Mouse (Mus musculus) midbrain, embryonic 13.5 days (tissue): ENCODE results near the gene Cblc. TPM values are rescaled to one million over a fixed set of nuclear protein-coding genes. Genes with fewer than 3 reads are reported as not detected.
A peak's percentile ranks its signal among the peaks of the same experiment; 100 is the strongest.
"Not testable (repeated sequence)": the region's sequence is repeated elsewhere in the genome, so short reads cannot be mapped to it uniquely, and the experiment has no call there.

Source experiments
- ATAC-seq: fragments of 200-750 bp; cut with Nextera tagmentation; 2 replicates; pipeline ENCODE4 v1.8.0; 2017; ENCODE audit warnings: mild to moderate bottlenecking, moderate TSS enrichment, moderate library complexity
- H3K27ac ChIP-seq: fragments of 300-500 bp; sonication (generic); 2 replicates; pipeline ENCODE4 v1.5.1; 2015; ENCODE audit warnings: inconsistent platforms, mild to moderate bottlenecking, moderate library complexity
- H3K27me3 ChIP-seq: fragments of 300-500 bp; sonication (generic); 2 replicates; pipeline ENCODE4 v1.6.1; 2015; ENCODE audit warnings: mild to moderate bottlenecking, inconsistent platforms
- H3K36me3 ChIP-seq: fragments of 300-500 bp; sonication (generic); 2 replicates; pipeline ENCODE4 v1.6.1; 2015; ENCODE audit warnings: mild to moderate bottlenecking, inconsistent platforms
- H3K4me1 ChIP-seq: fragments of 300-500 bp; sonication (generic); replicated peaks from 2 replicates; pipeline ENCODE4 v1.6.1; 2015; ENCODE audit warnings: inconsistent platforms
- H3K4me2 ChIP-seq: fragments of 300-500 bp; sonication (generic); replicated peaks from 2 replicates; pipeline ENCODE4 v1.6.1; 2015; ENCODE audit warnings: moderate library complexity, mild to moderate bottlenecking, inconsistent platforms
- H3K4me3 ChIP-seq: fragments of 300-500 bp; sonication (generic); replicated peaks from 2 replicates; pipeline ENCODE4 v1.5.1; 2015; ENCODE audit warnings: mild to moderate bottlenecking, inconsistent platforms
- H3K9ac ChIP-seq: fragments of 300-500 bp; sonication (generic); replicated peaks from 2 replicates; pipeline ENCODE4 v1.6.1; 2015; ENCODE audit warnings: mild to moderate bottlenecking, inconsistent platforms
- H3K9me3 ChIP-seq: fragments of 300-500 bp; sonication (generic); 2 replicates; pipeline ENCODE4 v1.6.1; 2016; ENCODE audit warnings: mild to moderate bottlenecking, inconsistent platforms
- WGBS: fragments of 180-500 bp; shearing (Covaris S2); methylation state at CpG from one replicate; pipeline ENCODE4 v1.1.7; 2015; 5-methylcytosine and 5-hydroxymethylcytosine counted together
- polyA plus RNA-seq: library from polyadenylated mRNA; unstranded; fragments of >200 nt; fragmentation: Nextera tagmentation; extraction: Ambion mirVana; gene quantifications from 2 replicates; pipeline ENCODE4 v1.2.1, GENCODE M21; 2015

Cblc gene
- polyA plus RNA-seq, 1 experiment from 2014 or later: 0.32 TPM

GRCm38 (mm10) chr7:19792701-19793630, 3.6 kb downstream of the Cblc start:
- Histone ChIP-seq H3K27ac (no peak overlapping the region), H3K36me3 (no peaks in the 10 kb centered on the region), H3K4me3 (no peak overlapping the region), H3K27me3 (peaks cover 38% of the 10 kb centered on the region), H3K9ac (no peak overlapping the region), H3K4me1 (peaks cover 8% of the 10 kb centered on the region), H3K9me3 (no peaks in the 10 kb centered on the region), H3K4me2 (no peak overlapping the region)
- WGBS: 86% methylated on average over 19 of the region's 19 CpGs
- no peak for ATAC-seq

- not testable (repeated sequence) for H3K9ac ChIP-seq, ATAC-seq, H3K4me2 ChIP-seq, H3K4me1 ChIP-seq, H3K4me3 ChIP-seq, H3K36me3 ChIP-seq, H3K27ac ChIP-seq, H3K9me3 ChIP-seq
- 82% methylated on average over 2 of the region's 2 CpGs for WGBS
- H3K27me3 ChIP-seq: peaks cover 26% of the 10 kb centered on the region
Observed at GRCm38 (mm10) chr7:19791504-19791903, 5.1 kb downstream of the Cblc start.

- H3K4me1 ChIP-seq: peaks cover 4% of the 10 kb centered on the region
- H3K9me3 ChIP-seq: no peaks in the 10 kb centered on the region
- H3K27me3 ChIP-seq: peaks cover 12% of the 10 kb centered on the region; the same call in 1 of the 2 replicates
- H3K27ac ChIP-seq: no peak overlapping the region
- H3K9ac ChIP-seq: peak overlapping the region; percentile 48; the same call in 1 of the 2 replicates
- H3K4me3 ChIP-seq: peak overlapping the region; percentile 32
- peak; percentile 73 for ATAC-seq
- under 1% methylated on average over 19 of the region's 19 CpGs for WGBS
- H3K4me2 ChIP-seq: peak overlapping the region; percentile 62
- no peaks in the 10 kb centered on the region for H3K36me3 ChIP-seq
Observed at GRCm38 (mm10) chr7:19789904-19790347, 6.7 kb downstream of the Cblc start.

GRCm38 (mm10) chr7:19785874-19786458, 10.6 kb downstream of the Cblc start:
- no peak for ATAC-seq
- Histone ChIP-seq H3K27me3 (peaks cover 8% of the 10 kb centered on the region; the same call in 1 of the 2 replicates), H3K4me1 (peaks cover 4% of the 10 kb centered on the region), H3K4me3 (no peak overlapping the region), H3K36me3 (no peaks in the 10 kb centered on the region), H3K9ac (no peak overlapping the region), H3K4me2 (no peak overlapping the region), H3K27ac (no peak overlapping the region), H3K9me3 (no peaks in the 10 kb centered on the region)
- 46% methylated on average over 12 of the region's 12 CpGs for WGBS

GRCm38 (mm10) chr7:19784764-19785535, 11.7 kb downstream of the Cblc start:
- Histone ChIP-seq H3K36me3 (no peaks in the 10 kb centered on the region), H3K9ac (no peak overlapping the region), H3K9me3 (no peaks in the 10 kb centered on the region), H3K27ac (no peak overlapping the region), H3K27me3 (no peaks in the 10 kb centered on the region), H3K4me1 (peaks cover 3% of the 10 kb centered on the region), H3K4me2 (no peak overlapping the region), H3K4me3 (no peak overlapping the region)
- ATAC-seq: no peak
- WGBS: 41% methylated on average over 11 of the region's 11 CpGs

GRCm38 (mm10) chr7:19783630-19784029, 13.0 kb downstream of the Cblc start:
- ATAC-seq: no peak
- Histone ChIP-seq H3K36me3 (no peaks in the 10 kb centered on the region), H3K9ac (no peak overlapping the region), H3K9me3 (no peaks in the 10 kb centered on the region), H3K27me3 (no peaks in the 10 kb centered on the region), H3K4me1 (no peaks in the 10 kb centered on the region), H3K4me3 (no peak overlapping the region), H3K4me2 (no peak overlapping the region), H3K27ac (no peak overlapping the region)
- WGBS: 78% methylated on average over 8 of the region's 8 CpGs

DNA sequence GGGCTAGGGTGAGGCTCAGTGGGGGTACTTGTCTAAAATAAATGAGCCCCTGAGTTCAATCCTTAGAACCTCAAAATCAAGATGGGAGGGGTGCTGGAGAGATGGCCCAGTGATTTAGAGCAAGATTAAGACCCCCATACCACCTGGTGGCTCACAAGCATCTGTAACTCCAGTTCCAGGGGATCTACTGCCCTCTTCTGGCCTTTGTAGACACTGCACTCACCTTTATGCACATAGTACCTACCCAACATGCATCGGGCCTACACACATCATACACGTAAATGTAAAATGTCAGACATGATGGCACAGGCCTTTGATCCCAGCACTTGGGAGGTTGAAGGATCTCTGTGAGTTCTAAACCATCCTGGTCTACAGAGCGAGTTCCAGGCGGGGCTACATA, 14.0 kb downstream of the Cblc start:
- no peak overlapping the region for H3K4me2 ChIP-seq
- 95% methylated on average over 4 of the region's 4 CpGs for WGBS

GRCm38 (mm10) chr7:19781741-19782140, 14.9 kb downstream of the Cblc start:
- Histone ChIP-seq H3K9ac (no peak overlapping the region), H3K27me3 (no peaks in the 10 kb centered on the region), H3K4me3 (no peak overlapping the region), H3K36me3 (no peaks in the 10 kb centered on the region), H3K4me1 (no peaks in the 10 kb centered on the region), H3K4me2 (no peak overlapping the region), H3K9me3 (no peaks in the 10 kb centered on the region; the same call in 1 of the 2 replicates), H3K27ac (no peak overlapping the region)
- WGBS: 92% methylated on average over 7 of the region's 7 CpGs
- no peak for ATAC-seq

More for the DNA sequence above, 14.0 kb downstream of the Cblc start:
- Histone ChIP-seq H3K4me3 (no peak overlapping the region), H3K4me1 (no peaks in the 10 kb centered on the region), H3K36me3 (no peaks in the 10 kb centered on the region), H3K9ac (no peak overlapping the region), H3K9me3 (no peaks in the 10 kb centered on the region; the same call in 1 of the 2 replicates), H3K27me3 (no peaks in the 10 kb centered on the region), H3K27ac (no peak overlapping the region)
- no peak for ATAC-seq

GRCm38 (mm10) chr7:19779903-19780302, 16.7 kb downstream of the Cblc start:
- Histone ChIP-seq H3K27ac (no peak overlapping the region), H3K27me3 (no peaks in the 10 kb centered on the region), H3K4me1 (no peaks in the 10 kb centered on the region), H3K4me2 (no peak overlapping the region), H3K9me3 (no peaks in the 10 kb centered on the region; the same call in 1 of the 2 replicates), H3K36me3 (no peaks in the 10 kb centered on the region), H3K9ac (no peak overlapping the region), H3K4me3 (no peak overlapping the region)
- whole genome bisulfite sequencing: 83% methylated on average over 4 of the region's 4 CpGs
- no peak for ATAC-seq

GRCm38 (mm10) chr7:19778645-19779044, 18.0 kb downstream of the Cblc start:
- Histone ChIP-seq H3K27me3 (no peaks in the 10 kb centered on the region), H3K9ac (no peak overlapping the region), H3K4me3 (no peak overlapping the region), H3K9me3 (no peaks in the 10 kb centered on the region; the same call in 1 of the 2 replicates), H3K36me3 (no peaks in the 10 kb centered on the region), H3K4me1 (no peaks in the 10 kb centered on the region), H3K4me2 (no peak overlapping the region), H3K27ac (no peak overlapping the region)
- no peak for ATAC-seq
- WGBS: 89% methylated on average over 8 of the region's 8 CpGs

- Histone ChIP-seq H3K4me2 (no peak overlapping the region), H3K4me3 (no peak overlapping the region), H3K9me3 (no peaks in the 10 kb centered on the region; the same call in 1 of the 2 replicates), H3K27me3 (0 out of 2 replicates have a peak, but pooled peaks cover 1% of the 10 kb centered on the region), H3K36me3 (no peaks in the 10 kb centered on the region), H3K4me1 (no peaks in the 10 kb centered on the region), H3K9ac (no peak overlapping the region), H3K27ac (no peak overlapping the region)
- no peak for ATAC-seq
- WGBS: 90% methylated on average over 11 of the region's 11 CpGs
Observed at GRCm38 (mm10) chr7:19777049-19777723, 19.4 kb downstream of the Cblc start.
